Mouse (Mus musculus): ENCODE measurements around the gene Exosc10. TPM values are rescaled to one million over a fixed set of nuclear protein-coding genes. Genes with fewer than 3 reads are reported as not detected.
A peak's percentile ranks its signal among the peaks of the same experiment; 100 is the strongest.

Gene Exosc10
- total RNA-seq, 2 experiments from 2014 or later: 19.6 to 20.4 TPM

DNA sequence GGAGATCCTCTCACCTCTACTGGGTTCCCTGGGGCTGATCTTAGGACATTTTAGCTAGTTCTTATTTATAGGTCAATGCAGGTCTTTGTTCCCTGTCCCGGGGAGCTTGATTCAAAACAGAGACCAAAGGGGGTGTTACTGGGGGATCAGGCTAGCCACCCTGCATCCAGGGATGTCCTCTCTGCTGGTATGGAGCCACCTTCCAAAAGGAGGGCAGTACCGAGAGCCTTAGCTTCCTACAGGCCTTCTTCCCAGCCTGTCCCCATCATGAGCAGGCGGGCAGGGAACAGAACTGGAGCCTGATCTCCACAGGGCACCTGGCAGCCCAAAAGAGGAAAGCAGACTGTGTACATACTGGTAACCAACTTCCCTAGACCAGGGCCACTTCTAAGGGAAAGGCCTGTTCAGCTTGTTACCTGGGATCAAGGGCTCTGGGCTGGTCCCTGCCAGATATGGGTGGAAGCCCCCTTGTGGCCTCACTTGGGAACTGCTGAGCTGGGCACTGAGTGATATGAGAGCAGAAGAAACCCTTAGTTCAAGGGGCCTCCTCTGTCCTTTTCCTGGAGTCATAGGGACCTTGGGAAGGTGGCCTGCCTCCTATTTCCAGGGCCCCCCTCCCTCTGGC lies 46.4 kb downstream of the Exosc10 start:
- peak; percentile 48 for DNase-seq (ENCODE audit: low spot score)

DNA sequence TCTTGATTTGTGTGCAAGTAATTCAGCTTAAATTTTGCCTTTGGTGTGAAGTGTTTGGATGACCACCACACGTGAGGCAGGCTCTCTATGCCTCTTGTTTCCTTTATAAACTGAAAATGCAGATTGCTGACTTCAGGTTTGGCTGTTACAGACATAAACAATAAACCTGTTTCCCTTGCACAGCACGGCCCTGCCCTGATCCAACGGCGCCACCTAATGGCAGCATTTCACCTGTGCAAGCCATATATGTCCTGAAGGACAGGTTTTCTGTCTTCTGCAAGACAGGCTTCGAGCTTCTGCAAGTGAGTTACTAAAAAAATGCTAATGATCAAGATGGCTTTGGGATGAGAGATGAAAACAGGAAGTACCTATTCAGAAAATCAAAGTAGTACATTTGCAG lies 49.5 kb downstream of the Exosc10 start:
- peak; percentile 66 for DNase-seq (ENCODE audit: low spot score)

DNA sequence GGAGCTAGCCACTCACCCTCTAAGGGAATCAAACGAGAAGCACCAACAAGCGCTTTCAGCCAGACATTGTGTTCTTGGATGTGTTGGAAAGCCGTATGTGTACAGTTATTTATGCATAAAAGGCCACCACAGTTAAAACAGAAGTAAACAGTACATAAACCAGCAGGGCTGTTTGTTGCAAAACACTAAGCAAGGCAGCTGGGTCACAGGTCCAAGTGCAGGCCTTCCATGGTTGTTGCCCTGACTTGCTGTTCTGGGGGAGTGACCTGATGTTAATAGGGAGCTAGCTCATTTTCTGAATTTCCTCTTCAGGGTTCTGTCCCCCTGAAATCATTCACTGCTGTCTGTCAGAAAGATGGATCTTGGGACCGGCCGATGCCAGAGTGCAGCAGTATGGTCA lies 51.6 kb downstream of the Exosc10 start:
- no peak for DNase-seq (ENCODE audit: low spot score)

DNA sequence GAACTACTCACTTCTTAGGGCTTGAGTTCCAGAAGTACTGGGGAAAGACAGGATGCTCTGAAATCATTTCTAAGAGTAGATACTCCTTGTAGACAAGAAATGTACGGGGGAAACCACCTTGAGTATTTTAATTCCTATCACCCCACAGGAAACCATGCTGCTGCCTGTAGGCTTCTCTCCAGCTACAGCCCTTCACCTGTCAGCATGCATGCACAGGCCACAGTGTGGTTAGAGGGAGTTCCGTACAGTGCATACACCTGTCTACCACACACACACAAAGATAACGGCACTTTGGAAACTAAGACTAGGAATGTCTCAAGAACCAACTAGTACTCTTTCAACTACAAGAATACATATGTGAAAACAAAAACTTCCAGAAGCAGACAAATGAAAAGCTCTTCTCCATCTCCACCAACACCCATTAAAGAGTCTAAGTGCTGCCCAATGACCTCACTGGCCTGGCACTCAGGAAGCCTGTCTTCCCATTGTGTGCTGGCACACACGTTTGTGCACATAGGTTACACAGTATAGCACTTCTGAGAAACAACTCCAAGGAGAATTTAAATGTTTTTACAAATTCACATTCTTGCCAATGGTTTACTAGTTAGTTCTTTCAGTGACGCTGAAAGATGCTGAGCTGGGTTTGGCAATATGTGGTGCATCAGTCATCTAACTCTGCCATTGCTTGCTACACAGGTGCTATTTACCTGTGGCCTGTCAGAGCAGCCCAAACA lies 52.6 kb downstream of the Exosc10 start:
- DNase-seq (ENCODE audit: low spot score): no peak

DNA sequence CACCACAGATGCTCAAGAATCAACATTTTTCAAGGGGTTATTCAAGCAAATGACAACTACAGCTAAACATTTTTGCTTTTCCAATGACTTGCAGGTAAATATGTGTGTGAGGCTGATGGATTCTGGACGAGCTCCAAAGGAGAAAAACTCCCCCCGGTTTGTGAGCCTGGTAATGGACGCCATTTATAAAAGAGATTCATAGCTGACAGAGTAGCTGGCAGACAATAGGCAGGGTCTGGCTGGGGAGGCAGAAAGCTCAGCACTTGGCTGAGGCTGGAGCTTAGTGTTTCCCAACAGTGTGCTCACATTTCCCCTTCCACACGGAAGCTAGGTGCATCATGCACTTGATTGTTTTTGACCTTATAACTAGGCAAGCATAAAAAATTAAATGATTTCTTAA lies 54.3 kb downstream of the Exosc10 start:
- no peak for DNase-seq (ENCODE audit: low spot score)

DNA sequence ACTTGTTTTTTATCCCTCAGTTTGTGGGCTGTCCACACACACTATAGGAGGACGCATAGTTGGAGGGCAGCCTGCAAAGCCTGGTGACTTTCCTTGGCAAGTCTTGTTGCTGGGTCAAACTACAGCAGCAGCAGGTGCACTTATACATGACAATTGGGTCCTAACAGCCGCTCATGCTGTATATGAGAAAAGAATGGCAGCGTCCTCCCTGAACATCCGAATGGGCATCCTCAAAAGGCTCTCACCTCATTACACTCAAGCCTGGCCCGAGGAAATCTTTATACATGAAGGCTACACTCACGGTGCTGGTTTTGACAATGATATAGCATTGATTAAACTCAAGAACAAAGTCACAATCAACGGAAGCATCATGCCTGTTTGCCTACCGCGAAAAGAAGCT lies 55.5 kb downstream of the Exosc10 start:
- DNase-seq (ENCODE audit: low spot score): no peak

DNA sequence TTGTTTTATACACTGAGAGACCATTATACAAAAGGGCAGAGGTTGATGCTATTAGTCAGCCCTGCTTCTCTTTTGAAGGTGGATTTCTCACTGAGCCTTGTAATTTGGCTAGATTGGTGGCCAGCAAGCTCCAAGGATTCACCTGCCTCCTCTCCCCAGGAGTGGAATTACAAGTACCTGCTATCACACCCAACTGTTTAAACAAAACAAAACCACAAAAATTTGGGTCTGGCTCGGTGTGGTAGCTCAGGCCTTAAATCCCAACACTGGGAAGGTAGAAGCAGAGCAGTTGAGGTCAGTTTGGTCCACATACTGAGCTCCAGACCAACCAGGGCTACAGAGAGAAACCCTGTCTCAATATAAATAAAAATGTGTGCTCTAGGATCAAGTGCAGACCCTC lies 61.6 kb downstream of the Exosc10 start:
- DNase-seq (ENCODE audit: low spot score): no peak

DNA sequence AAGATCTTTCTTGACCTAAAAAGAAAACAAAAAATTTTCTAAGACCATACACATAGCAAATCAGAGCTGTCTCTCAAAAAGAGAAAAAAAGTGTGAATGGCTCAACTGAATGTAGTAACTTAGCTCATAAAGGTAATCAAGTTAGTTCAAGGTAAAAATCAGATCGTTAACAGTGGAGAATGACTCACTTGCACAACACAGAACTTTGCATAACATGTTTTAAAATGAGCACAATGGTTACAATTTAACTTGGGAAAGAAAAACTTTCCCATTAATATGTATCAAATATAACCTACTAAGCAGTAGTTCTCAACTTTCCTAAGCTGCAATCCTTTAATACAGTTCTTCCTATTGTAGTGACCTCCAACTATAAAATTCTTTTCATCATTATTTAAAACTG lies 62.5 kb downstream of the Exosc10 start:
- no peak for DNase-seq (ENCODE audit: low spot score)

DNA sequence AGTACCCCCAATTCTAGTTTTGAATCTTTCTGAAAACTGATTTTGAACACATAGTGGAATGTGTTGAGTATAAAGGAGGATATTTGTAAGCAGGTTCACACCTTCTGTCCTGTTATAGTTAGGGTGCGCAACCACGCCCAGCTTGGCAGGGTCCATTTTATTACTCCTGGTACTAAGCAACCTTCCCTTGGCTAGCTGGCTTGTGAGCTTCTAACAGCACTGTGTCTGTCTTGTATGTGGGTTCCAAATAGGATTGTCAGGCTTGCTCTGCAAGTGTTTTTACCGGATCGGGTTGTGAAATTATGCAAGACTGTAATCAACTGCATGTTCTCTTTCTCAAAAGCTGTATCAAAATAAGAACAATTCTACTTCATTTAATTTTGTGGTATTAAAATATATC lies 64.3 kb downstream of the Exosc10 start:
- DNase-seq (ENCODE audit: low spot score): no peak

DNA sequence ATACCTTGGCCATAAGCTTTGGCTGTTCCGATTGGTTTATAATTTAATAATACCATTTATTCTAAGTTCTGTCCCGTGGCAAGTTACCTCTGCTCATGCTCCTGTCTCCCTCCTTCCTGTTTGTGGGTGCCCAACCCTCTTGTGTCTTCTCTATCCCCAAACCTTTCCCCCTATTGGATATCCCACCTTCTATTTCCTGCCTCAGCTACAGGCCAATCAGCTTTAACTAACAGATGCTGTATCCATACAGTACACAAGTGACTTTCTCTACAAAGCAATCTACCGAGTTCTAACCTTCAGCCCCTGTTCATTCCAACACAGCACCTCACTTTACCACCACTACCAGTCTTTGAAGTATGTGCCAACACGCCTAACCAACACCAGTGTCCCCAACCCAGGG lies 65.4 kb downstream of the Exosc10 start:
- no peak for DNase-seq (ENCODE audit: low spot score)

DNA sequence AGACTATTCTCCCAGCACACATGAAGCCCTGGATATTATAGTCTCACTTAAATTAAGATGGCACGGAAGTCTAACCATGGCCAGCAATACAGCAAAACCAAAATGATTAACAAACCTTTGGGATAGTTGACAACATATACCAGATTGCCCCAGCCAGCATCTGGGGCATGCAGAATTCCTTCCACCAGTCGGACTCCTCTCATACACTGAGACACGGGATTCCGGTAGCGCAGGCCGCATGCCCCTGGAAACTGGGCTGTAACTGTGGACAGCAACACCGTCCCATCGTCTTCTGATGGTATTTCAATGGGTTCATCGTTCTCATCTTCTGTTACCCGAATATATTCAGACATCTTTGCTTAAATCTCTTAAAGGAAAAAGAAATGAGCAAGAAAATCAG lies 66.8 kb downstream of the Exosc10 start:
- no peak for DNase-seq (ENCODE audit: low spot score)

DNA sequence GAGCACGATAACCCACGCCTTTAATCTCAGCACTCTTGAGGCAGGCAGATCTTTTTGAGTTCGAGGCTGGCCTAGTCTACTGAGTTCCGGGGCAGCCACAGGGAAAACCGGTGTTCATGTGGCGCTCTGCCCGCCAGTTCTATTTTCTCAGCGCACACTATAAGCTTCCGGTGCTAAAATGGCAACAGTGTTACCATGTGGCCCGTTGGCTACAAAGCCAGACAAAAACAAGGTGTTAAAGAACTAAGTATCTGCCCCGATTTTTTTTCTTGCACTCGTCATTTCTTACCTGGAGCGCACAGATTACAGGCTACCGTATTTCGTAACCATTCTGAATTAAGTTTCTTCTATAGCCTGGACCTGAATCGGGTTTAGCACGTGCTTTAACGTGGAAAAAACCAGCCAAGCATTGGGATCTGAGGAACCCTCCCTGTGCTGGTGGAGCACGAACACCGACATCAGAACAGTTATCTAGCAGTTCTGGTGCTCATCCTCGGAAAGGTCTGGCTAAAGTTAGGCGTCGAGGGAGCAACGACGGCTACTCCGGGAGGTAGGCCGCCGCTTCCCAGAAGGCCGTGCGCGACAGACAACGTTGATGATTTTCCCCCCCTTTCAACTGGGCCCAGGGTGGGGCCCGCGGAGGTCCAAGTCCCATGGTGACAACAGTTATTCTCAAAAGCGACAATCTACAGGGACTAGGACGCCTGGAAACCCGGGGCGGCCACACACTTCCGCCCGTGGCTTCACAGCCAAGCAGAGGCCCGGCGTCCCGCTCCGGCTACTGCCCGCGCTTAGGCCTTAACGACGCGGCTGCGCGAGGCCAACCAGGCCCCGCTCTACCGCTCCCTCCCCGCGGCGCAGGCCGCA lies 67.8 kb downstream of the Exosc10 start:
- DNase-seq (ENCODE audit: low spot score): peak; percentile 24

DNA sequence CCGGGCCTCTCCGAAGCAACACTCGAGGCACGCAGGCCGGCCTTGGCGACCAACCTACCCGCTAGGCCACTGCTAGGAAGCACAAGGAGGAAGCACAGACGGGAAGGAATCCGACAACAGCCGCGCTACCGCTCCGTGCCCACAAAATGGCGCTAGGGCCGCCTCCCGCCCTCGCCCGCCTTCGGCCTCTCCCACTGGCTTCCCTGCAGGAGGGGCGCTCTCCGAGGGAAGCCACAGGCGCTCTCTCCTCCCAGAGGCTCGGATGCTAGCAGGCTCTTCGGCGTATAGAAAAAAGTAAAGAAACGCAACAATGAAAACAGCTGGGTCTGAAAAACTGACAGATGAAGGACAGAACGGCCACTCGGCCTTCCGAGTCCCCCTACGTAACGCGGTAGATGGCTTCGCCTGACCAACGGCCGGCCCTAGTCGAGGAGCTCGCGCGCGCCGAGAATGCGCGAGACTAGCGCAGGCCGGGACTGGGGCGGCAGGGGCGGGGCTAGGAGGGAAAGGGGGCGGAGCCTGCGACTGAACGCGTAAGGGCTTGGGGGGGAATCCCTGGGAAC lies 68.5 kb downstream of the Exosc10 start, which contains the start of gene Tardbp:
TSS of gene Tardbp (minus strand) at position 397 of the 563 bp plus-strand sequence.
- DNase-seq (ENCODE audit: low spot score): peak; percentile 96

DNA sequence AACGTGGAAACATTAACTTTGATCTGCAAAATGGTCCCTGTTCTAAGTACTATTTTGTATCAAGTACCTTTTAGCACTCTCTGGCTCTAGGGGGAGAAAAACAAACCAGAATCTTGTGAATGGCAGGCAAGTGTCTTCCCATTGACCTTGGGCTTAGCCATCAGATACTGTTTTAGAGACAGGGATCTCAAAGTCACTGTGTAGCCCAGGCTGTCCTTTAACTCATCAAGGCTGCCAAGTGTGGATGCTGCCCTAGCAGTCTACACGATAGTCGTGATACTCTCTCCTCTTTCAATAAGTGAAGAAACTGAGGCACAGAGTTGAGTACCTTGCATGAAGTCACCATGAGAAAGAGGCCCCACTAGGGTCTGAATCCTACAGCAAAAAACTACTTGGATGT lies 69.0 kb downstream of the Exosc10 start:
- no peak for DNase-seq (ENCODE audit: low spot score)

Other genes with a start within 250 kb of the Exosc10 start
- gene Ubiad1, start 113.7 kb upstream of the Exosc10 start, total RNA-seq (2021): 10 to 100 TPM; 10.3 to 15.6 TPM
- gene Mtor, start 109.8 kb upstream of the Exosc10 start, total RNA-seq (2021): 10 to 100 TPM; 30.6 to 36.6 TPM
- gene Angptl7, start 58.0 kb upstream of the Exosc10 start, total RNA-seq (2021): 10 to 100 TPM in 1 of 2 experiments, 1 to 10 TPM in 1; 9.3 to 24.6 TPM
- 1 to 10 TPM; 8.7 to 9.5 TPM for gene Srm, start 33.1 kb downstream of the Exosc10 start, total RNA-seq (2021)
- under 1 TPM; 0.16 to 0.64 TPM for gene Masp2, start 44.1 kb downstream of the Exosc10 start, total RNA-seq (2021)
- 100 to 1,000 TPM; 112 to 130 TPM for gene Tardbp, start 68.6 kb downstream of the Exosc10 start, total RNA-seq (2021)
- gene Gm572, start 84.9 kb downstream of the Exosc10 start, total RNA-seq (2021): 1 to 10 TPM; 5.8 to 6.3 TPM
- 10 to 100 TPM; 37.9 to 44.4 TPM for gene Casz1, start 246.0 kb downstream of the Exosc10 start, total RNA-seq (2021)

Measured in gastrocnemius, adult 18-20 months (tissue).